Mouse (Mus musculus): ENCODE data around the gene Catsper4. TPM values are rescaled to one million over a fixed set of nuclear protein-coding genes. Genes with fewer than 3 reads are reported as not detected.

Catsper4 gene
- polyA plus RNA-seq, 1 experiment from 2014 or later = not detected

Other genes with a start within 250 kb of the Catsper4 start
- 38.8 and 41.4 TPM in 2 replicates for gene Dhdds, start 226.5 kb downstream of the Catsper4 start, polyA plus RNA-seq (2016; fragmentation: Nextera tagmentation; extraction: Ambion mirVana)
- 16.9 and 29.2 TPM in 2 replicates for gene Lin28a, start 208.5 kb downstream of the Catsper4 start, polyA plus RNA-seq (2016; fragmentation: Nextera tagmentation; extraction: Ambion mirVana)
- not detected in 2 replicates for gene Zfp683, start 173.5 kb downstream of the Catsper4 start, polyA plus RNA-seq (2016; fragmentation: Nextera tagmentation; extraction: Ambion mirVana)
- gene Crybg2, start 166.6 kb downstream of the Catsper4 start, polyA plus RNA-seq (2016; fragmentation: Nextera tagmentation; extraction: Ambion mirVana) = 2.0 TPM in 2 replicates
- gene Cd52, start 132.3 kb downstream of the Catsper4 start, polyA plus RNA-seq (2016; fragmentation: Nextera tagmentation; extraction: Ambion mirVana) = 5.1 TPM in 2 replicates
- gene Ubxn11, start 124.8 kb downstream of the Catsper4 start, polyA plus RNA-seq (2016; fragmentation: Nextera tagmentation; extraction: Ambion mirVana) = 4.8 and 6.5 TPM in 2 replicates
- gene Sh3bgrl3, start 98.6 kb downstream of the Catsper4 start, polyA plus RNA-seq (2016; fragmentation: Nextera tagmentation; extraction: Ambion mirVana) = 302 and 324 TPM in 2 replicates
- gene Cep85, start 40.3 kb downstream of the Catsper4 start, polyA plus RNA-seq (2016; fragmentation: Nextera tagmentation; extraction: Ambion mirVana) = 33.7 and 35.9 TPM in 2 replicates
- gene Gm7534, start 24.4 kb downstream of the Catsper4 start, polyA plus RNA-seq (2016; fragmentation: Nextera tagmentation; extraction: Ambion mirVana) = not detected in 2 replicates
- gene Cnksr1, start 11.0 kb upstream of the Catsper4 start, polyA plus RNA-seq (2016; fragmentation: Nextera tagmentation; extraction: Ambion mirVana) = 0.22 and 0.35 TPM in 2 replicates
- gene E130218I03Rik, start 16.3 kb upstream of the Catsper4 start, polyA plus RNA-seq (2016; fragmentation: Nextera tagmentation; extraction: Ambion mirVana) = 0.25 and 1.0 TPM in 2 replicates
- gene Zfp593, start 18.2 kb upstream of the Catsper4 start, polyA plus RNA-seq (2016; fragmentation: Nextera tagmentation; extraction: Ambion mirVana) = 19.4 and 22.9 TPM in 2 replicates
- gene Gm30191, start 19.6 kb upstream of the Catsper4 start, polyA plus RNA-seq (2016; fragmentation: Nextera tagmentation; extraction: Ambion mirVana) = 0.20 TPM in 1 of 2 replicates, not detected in the other
- 5.7 and 9.5 TPM in 2 replicates for gene Grrp1, start 26.7 kb upstream of the Catsper4 start, polyA plus RNA-seq (2016; fragmentation: Nextera tagmentation; extraction: Ambion mirVana)
- gene Pdik1l, start 60.5 kb upstream of the Catsper4 start, polyA plus RNA-seq (2016; fragmentation: Nextera tagmentation; extraction: Ambion mirVana) = 21.6 and 23.8 TPM in 2 replicates
- gene Trim63, start 87.7 kb upstream of the Catsper4 start, polyA plus RNA-seq (2016; fragmentation: Nextera tagmentation; extraction: Ambion mirVana) = 0.36 and 0.87 TPM in 2 replicates
- gene Slc30a2, start 115.8 kb upstream of the Catsper4 start, polyA plus RNA-seq (2016; fragmentation: Nextera tagmentation; extraction: Ambion mirVana) = 0.10 TPM in 1 of 2 replicates, not detected in the other
- gene Extl1, start 156.5 kb upstream of the Catsper4 start, polyA plus RNA-seq (2016; fragmentation: Nextera tagmentation; extraction: Ambion mirVana) = 0.23 and 0.39 TPM in 2 replicates
- 7.2 and 8.9 TPM in 2 replicates for gene Pafah2, start 168.9 kb upstream of the Catsper4 start, polyA plus RNA-seq (2016; fragmentation: Nextera tagmentation; extraction: Ambion mirVana)
- gene Stmn1, start 240.9 kb upstream of the Catsper4 start, polyA plus RNA-seq (2016; fragmentation: Nextera tagmentation; extraction: Ambion mirVana) = 2,607 and 3,209 TPM in 2 replicates

Measured in midbrain, embryonic 10.5 days (tissue).